Mouse (Mus musculus) cerebellum, adult 2 months (tissue): ENCODE results near the gene Rbm47. TPM values are rescaled to one million over a fixed set of nuclear protein-coding genes. Genes with fewer than 3 reads are reported as not detected.

Experiments
- DNase-seq, 2 experiments: peaks; one replicate each; pipeline ENCODE4 v3.0.0; 2021
- H3K27ac ChIP-seq: fragments of 200-500 bp; 2 replicates; pipeline ENCODE4 v1.5.1; 2012; ENCODE audit warnings: low read length, control low read depth, inconsistent platforms; ENCODE audit not compliant: insufficient read depth
- H3K27me3 ChIP-seq: fragments of 200-500 bp; 2 replicates; pipeline ENCODE4 v1.6.1; 2012; ENCODE audit warnings: inconsistent platforms, mild to moderate bottlenecking, low read length, moderate library complexity; ENCODE audit not compliant: control insufficient read depth, insufficient read depth
- H3K4me1 ChIP-seq: fragments of 200-500 bp; 2 replicates; pipeline ENCODE4 v1.6.1; 2011; ENCODE audit warnings: low read length; ENCODE audit not compliant: control insufficient read depth, insufficient read depth
- H3K4me3 ChIP-seq: fragments of 200-500 bp; replicated peaks from 2 replicates; pipeline ENCODE3; 2011; ENCODE audit warnings: mild to moderate bottlenecking, low read depth, low read length, control low read depth; ENCODE audit not compliant: insufficient read depth
- CTCF ChIP-seq: fragments of 200-500 bp; IDR thresholded peaks from 2 replicates; pipeline ENCODE4 v1.5.1; 2011; ENCODE audit warnings: low read depth, mild to moderate bottlenecking, control low read depth, low read length, moderate library complexity, borderline replicate concordance; ENCODE audit not compliant: insufficient read depth
- POLR2A ChIP-seq: fragments of 200-500 bp; IDR thresholded peaks from 2 replicates; pipeline ENCODE4 v1.6.1; 2011; ENCODE audit warnings: low read length, control low read depth, borderline replicate concordance; ENCODE audit not compliant: insufficient read depth
- WGBS: fragments of 180-500 bp; shearing (Covaris S2); methylation state at CpG from one replicate; pipeline ENCODE4 v1.1.7; 2018; 5-methylcytosine and 5-hydroxymethylcytosine counted together
- polyA plus RNA-seq: library from polyadenylated mRNA; depleted of rRNA; stranded (reverse); fragments of >200 nt; gene quantifications from 2 replicates; pipeline ENCODE4 v1.2.3, GENCODE M21; 2012

Gene Rbm47
- polyA plus RNA-seq, 1 experiment = 0.49 TPM

DNA sequence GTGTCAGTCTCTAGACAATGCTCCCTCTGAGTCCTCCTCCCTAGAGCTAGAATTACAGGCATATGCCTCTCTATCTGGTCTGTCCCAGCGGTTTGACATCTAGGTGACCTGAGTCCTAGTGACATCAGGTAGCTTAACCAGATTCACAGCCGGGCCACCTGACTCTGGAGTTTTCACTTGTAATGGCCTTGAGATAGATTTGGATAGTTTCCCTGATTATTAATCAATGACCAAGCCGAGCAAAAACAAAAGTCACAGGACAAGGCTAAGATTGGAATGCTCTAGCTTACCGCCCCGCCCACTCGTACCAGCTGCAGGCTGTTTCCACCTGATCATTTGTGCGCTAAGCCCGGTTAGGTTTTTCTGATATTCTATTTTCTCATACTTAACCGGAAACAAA, 2.3 kb downstream of the Rbm47 start:
- no peak overlapping the region for H3K27ac ChIP-seq
- H3K27me3 ChIP-seq = no peaks in the 10 kb centered on the region
- WGBS = 88% methylated on average over 9 of the region's 9 CpGs
- H3K4me1 ChIP-seq = no peaks in the 10 kb centered on the region
- TF ChIP-seq POLR2A (no peak), CTCF (no peak)
- no peak overlapping the region for H3K4me3 ChIP-seq
- no peak for DNase-seq

DNA sequence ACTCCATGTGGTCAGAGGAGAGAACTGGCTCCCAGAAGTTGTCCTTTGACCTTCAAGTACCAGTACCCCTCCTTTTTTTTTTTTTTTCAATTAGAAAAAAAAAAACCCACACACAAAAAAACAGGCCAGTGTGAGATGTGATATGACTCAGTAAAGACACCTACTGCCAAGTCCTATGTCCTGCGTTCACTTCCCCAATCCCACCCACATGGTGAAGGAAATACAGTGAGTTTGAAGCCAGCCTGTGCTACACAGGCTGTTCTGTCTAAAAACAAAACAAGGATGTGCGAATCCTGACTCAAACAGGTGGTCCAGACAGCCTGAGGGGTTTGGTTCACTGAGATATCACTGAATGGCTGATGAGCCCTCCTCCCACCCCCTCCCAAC, 3.8 kb downstream of the Rbm47 start:
- no peak overlapping the region for H3K27ac ChIP-seq
- no peak for TF ChIP-seq CTCF
- no peak for TF ChIP-seq POLR2A
- H3K4me3 ChIP-seq = no peak overlapping the region
- H3K27me3 ChIP-seq = no peaks in the 10 kb centered on the region
- no peak for DNase-seq
- no peaks in the 10 kb centered on the region for H3K4me1 ChIP-seq
- 82% methylated on average over 2 of the region's 2 CpGs for WGBS

DNA sequence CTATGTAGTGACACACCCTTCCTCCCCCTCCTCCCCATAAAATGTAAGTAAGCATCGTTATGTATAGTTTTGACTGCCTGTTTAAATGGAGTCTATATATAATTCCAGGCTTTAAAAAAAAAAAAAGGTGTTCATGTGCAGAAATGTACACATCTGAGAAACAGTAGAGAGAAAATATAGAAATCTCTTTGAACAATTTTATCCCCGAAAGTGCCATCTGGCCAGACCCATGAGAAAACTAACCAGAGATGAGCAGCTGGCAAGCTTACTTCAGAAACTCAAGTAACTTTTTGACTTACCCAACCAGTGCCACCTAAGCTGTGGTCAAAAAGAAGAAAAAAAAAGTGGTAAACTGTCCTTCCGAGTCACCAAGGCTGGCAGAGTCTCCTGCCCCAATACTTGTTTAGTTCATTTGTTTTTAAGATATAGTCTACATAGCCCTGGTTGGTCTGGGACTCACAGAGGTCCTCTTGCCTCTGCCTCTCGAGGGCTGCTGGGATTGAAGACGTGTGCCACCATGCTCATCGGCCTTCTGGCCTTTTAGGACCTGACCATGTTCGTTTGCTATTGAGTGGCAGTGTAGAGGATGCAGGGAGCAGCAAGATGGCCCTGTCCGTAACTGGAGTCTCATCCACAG, 4.3 kb downstream of the Rbm47 start:
- H3K4me1 ChIP-seq = no peaks in the 10 kb centered on the region
- H3K27ac ChIP-seq = no peak overlapping the region
- no peaks in the 10 kb centered on the region for H3K27me3 ChIP-seq
- DNase-seq = no peak
- H3K4me3 ChIP-seq = no peak overlapping the region
- TF ChIP-seq CTCF = no peak
- TF ChIP-seq POLR2A = no peak
- WGBS = 83% methylated on average over 8 of the region's 8 CpGs

DNA sequence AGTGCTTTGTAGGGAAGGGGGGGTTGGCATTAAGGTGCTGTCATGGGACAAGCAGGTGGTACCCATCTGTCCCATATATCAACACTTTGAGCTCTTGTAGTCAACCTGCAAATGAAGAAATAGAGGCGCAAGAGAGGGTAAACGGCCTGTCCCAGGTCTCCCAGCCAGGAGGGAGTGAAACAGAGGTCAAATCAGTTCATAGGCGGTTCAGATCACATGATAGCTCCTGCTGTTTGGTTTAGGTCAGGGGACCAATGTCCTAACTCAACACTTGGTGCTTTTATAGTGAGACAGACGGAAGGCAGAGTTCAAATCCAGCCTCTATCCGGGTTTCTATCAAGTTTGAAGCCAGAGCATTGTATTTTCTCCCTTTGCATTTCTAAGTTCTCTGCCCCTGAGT, 6.0 kb downstream of the Rbm47 start:
- no peaks in the 10 kb centered on the region for H3K4me1 ChIP-seq
- no peak overlapping the region for H3K27ac ChIP-seq
- no peak for DNase-seq
- 93% methylated on average over 5 of the region's 5 CpGs for WGBS
- H3K4me3 ChIP-seq = no peak overlapping the region
- H3K27me3 ChIP-seq = no peaks in the 10 kb centered on the region
- TF ChIP-seq POLR2A = no peak
- no peak for TF ChIP-seq CTCF

DNA sequence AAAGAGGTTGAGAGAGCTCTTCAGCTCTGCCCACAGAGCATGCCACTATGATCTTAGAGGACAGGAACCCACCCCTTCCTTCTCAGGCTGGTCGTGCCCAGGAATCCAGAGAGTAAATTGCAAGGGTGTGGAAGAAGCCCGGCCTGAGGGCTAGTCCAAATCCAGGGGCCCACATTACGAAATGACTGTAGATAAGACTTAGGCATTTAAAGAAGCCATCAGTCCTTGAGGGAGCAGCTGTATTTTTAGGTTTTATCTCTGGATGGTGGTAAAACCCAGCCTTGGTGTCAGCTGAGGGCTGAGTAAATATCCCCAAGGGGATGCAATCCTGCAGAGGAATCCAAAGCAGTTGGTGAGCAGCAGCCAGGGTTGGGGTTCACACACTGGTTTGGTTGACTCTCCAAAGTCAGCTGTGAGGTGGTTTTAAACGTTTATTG, 6.7 kb downstream of the Rbm47 start:
- no peak for DNase-seq
- no peaks in the 10 kb centered on the region for H3K4me1 ChIP-seq
- no peak overlapping the region for H3K4me3 ChIP-seq
- H3K27ac ChIP-seq = no peak overlapping the region
- TF ChIP-seq POLR2A (no peak), CTCF (no peak)
- H3K27me3 ChIP-seq = no peaks in the 10 kb centered on the region
- 76% methylated on average over 4 of the region's 4 CpGs for WGBS

DNA sequence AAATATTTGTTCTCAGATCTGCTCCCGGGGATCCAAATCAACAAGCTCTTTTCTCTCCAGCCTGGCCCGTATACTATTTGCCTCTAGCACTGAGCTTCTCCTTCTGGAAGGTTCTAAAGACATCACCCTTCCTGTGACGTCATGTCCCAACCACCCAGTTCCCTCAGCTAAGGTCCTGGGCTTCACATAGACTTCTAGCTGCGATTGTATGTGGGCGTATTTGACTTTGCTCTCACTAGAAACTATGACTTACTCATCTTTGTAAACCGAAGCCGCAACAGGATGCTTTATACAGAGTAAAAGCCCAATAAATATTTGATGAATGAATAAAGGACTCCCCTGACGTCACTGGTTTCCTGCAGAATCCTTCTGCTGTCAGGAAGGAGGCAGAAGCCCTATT, 7.2 kb downstream of the Rbm47 start:
- Histone ChIP-seq H3K27me3 (no peaks in the 10 kb centered on the region), H3K4me3 (no peak overlapping the region), H3K4me1 (no peaks in the 10 kb centered on the region), H3K27ac (no peak overlapping the region)
- no peak for DNase-seq
- WGBS = 94% methylated on average over 8 of the region's 8 CpGs
- no peak for TF ChIP-seq POLR2A
- no peak for TF ChIP-seq CTCF

DNA sequence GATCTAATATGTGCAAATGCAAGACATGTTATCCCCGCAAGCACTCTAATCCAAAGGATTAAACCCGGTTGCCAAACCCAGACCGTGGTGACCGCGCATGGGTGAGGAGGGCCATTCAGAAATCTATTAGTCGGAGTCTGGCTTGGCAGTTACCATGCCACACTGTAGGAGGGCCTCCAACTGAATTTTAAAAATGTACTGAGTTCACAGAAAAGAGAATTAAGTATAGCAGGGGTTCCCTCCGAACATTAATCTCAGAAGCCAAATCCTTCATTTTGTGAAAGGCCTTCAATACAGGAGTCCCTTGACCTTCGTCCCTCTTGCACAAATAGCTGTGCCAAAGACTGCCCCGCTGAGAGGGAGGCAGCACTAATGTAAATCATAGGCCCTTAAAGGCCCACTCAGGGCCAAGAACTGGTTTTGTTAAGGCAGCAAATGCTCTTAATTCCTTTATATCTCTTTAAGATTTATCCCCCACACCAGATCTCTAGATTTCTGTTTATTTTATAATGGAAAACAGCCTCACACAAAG, 16.4 kb downstream of the Rbm47 start:
- no peaks in the 10 kb centered on the region; the same call in 1 of the 2 replicates for H3K27me3 ChIP-seq
- no peak for TF ChIP-seq CTCF
- TF ChIP-seq POLR2A = no peak
- 42% methylated on average over 9 of the region's 9 CpGs for WGBS
- no peak overlapping the region for H3K27ac ChIP-seq
- no peak overlapping the region for H3K4me3 ChIP-seq
- no peaks in the 10 kb centered on the region for H3K4me1 ChIP-seq
- DNase-seq = peak in 1 of 2 experiments; percentile 3

DNA sequence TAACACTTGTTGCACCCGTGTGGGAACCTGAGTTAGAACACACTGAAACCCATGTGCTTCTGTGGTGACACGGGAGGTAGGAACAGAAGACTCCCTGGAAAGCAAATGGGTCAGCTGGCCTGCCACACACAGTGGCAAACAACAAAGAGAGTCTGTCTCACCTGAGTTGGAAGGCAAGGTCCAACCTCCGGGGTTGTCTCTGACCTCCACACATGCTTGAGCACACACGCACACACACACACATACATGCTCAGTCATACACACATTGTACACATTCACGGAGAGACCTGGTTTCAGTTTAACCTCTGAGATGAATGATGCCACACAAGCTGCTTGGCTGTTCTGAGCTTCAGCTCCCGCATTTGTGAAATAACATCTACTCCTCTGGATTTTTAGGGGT, 18.3 kb downstream of the Rbm47 start:
- 89% methylated on average over 6 of the region's 6 CpGs for WGBS
- TF ChIP-seq POLR2A (no peak), CTCF (no peak)
- Histone ChIP-seq H3K27me3 (peaks cover 3% of the 10 kb centered on the region; the same call in 1 of the 2 replicates), H3K27ac (no peak overlapping the region), H3K4me3 (no peak overlapping the region), H3K4me1 (no peaks in the 10 kb centered on the region)
- DNase-seq = no peak

DNA sequence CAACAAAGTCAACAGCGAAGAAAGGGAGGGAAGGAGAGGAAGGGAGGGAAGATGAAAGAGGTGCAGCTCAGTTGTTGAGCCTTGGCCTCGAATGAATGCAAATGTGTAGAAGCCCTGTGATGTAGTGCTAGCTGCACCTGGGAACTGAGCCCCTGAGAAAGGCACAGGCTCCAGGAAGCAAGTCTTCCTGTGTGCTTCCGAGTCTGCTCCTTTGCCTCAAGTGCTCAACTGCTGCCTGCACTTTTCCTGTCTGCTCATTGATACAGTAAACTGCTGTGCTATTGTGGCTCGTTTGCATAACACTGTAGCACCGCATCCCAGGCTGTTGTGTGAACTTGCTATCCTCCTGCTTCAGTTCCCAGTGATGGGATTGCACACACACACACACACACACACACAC, 19.4 kb downstream of the Rbm47 start:
- no peak for TF ChIP-seq CTCF
- no peak for TF ChIP-seq POLR2A
- DNase-seq = no peak
- no peak overlapping the region for H3K4me3 ChIP-seq
- H3K4me1 ChIP-seq = no peaks in the 10 kb centered on the region
- H3K27me3 ChIP-seq = peaks cover 3% of the 10 kb centered on the region; the same call in 1 of the 2 replicates
- no peak overlapping the region for H3K27ac ChIP-seq
- WGBS = 48% methylated on average over 5 of the region's 5 CpGs
